In the genomic region with DNA sequence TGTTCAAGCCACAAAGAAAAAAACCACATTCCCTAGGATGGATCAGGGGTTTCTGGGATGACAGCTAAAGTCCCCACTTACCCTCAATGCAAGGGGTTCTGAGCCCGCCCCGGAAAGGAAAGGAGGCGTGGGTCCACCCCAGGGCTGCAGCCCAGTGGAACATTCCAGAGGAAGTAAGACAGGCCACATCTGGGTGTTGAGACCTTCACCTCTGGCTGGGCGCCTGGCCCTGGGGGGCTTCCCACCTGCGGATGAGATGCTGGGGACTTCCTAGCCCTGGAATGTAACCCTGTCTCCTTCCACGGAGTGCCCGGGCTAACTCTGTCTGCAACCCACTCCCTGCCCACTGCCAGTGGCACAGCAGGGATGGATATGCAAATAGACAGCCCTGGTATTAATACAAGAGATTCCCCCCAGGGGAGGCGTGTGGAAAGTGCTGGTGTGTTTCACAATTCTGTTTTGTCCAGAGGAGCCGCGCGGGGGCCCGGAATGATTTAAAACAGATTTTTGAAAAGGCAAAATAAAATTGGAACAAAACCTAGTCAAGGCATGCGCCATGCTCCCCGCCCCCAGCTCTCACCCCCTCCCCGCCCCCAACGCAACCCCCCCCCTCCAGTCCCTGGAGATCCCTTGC, we compare ENCODE assay signal across 9 mouse cellular contexts. TPM values are rescaled to one million over a fixed set of nuclear protein-coding genes. Genes with fewer than 3 reads are reported as not detected.
DNase-seq lines count a peak whose midpoint lies in the region; ATAC-seq and TF ChIP-seq lines count a peak whose summit lies in the region.
"Had no signal": no experiment of that assay in that cellular context is flagged by ENCODE, and none has a peak within 500 bp of the region (broad histone marks: within the 10 kb centered on the region; RNA-seq: fewer than 3 reads in every experiment).

No protein-coding gene starts in this region.

- TF ChIP-seq EP300 in CH12.LX (IDR thresholded peaks at IDR 0.05; ENCODE audit: low read length) = peak; percentile 71

- H3K27me3 ChIP-seq in forebrain, embryonic 10.5 days (ENCODE audit: poor library complexity, severe bottlenecking) = peaks cover 64% of the 10 kb centered on the region
- peaks cover 26% of the 10 kb centered on the region for H3K27me3 ChIP-seq in forebrain, embryonic 16.5 days (replicated peaks; ENCODE audit: control insufficient read depth, insufficient read depth, low read length)
- peaks cover 79% of the 10 kb centered on the region for H3K27me3 ChIP-seq in CH12.LX (replicated peaks)
- H3K27me3 ChIP-seq in heart, embryonic 15.5 days = peaks cover 14% of the 10 kb centered on the region
- peaks cover 31% of the 10 kb centered on the region for H3K27me3 ChIP-seq in liver, embryonic 13.5 days

- no peaks in the 10 kb centered on the region for H3K36me3 ChIP-seq in forebrain, embryonic 10.5 days (replicated peaks)
- H3K36me3 ChIP-seq in forebrain, embryonic 16.5 days (ENCODE audit: control insufficient read depth, insufficient read depth) = no peaks in the 10 kb centered on the region
- no peaks in the 10 kb centered on the region for H3K36me3 ChIP-seq in CH12.LX (replicated peaks in 1 of 2; ENCODE audit: control insufficient read depth in 1 of 2, insufficient read depth in 1 of 2, low read length in 1 of 2)
- no peaks in the 10 kb centered on the region for H3K36me3 ChIP-seq in heart, embryonic 15.5 days
- H3K36me3 ChIP-seq in liver, embryonic 13.5 days = no peaks in the 10 kb centered on the region

- H3K79me2 ChIP-seq in CH12.LX (replicated peaks; ENCODE audit: control insufficient read depth, extremely low read depth, insufficient read depth, poor library complexity, severe bottlenecking) = no peaks in the 10 kb centered on the region

- no peak overlapping the region for H3K9ac ChIP-seq in forebrain, embryonic 16.5 days (replicated peaks; ENCODE audit: low read depth, low read length)
- no peak overlapping the region for H3K9ac ChIP-seq in CH12.LX (ENCODE audit: insufficient read depth, low read depth)
- no peak overlapping the region; the same call in 1 of the 2 replicates for H3K9ac ChIP-seq in heart, embryonic 15.5 days
- H3K9ac ChIP-seq in liver, embryonic 13.5 days = peak overlapping the region; percentile 61

- H3K4me3 ChIP-seq in forebrain, embryonic 10.5 days = peak overlapping the region; percentile 65
- no peak overlapping the region for H3K4me3 ChIP-seq in forebrain, embryonic 16.5 days (replicated peaks; ENCODE audit: low read length)
- H3K4me3 ChIP-seq in CH12.LX (replicated peaks in 1 of 3; ENCODE audit: low read depth in 2 of 3, low read length in 2 of 3, poor library complexity in 1 of 3) = no peak overlapping the region
- peak overlapping the region; percentile 57 for H3K4me3 ChIP-seq in heart, embryonic 15.5 days
- H3K4me3 ChIP-seq in liver, embryonic 13.5 days (replicated peaks) = peak overlapping the region; percentile 55

- no peak for TF ChIP-seq CTCF in CH12.LX (conservative IDR thresholded peaks at IDR 0.05 in 1 of 2, IDR thresholded peaks at IDR 0.05 in 1 of 2; ENCODE audit: low read depth in 2 of 2, low read length in 2 of 2)

- H3K27ac ChIP-seq in forebrain, embryonic 10.5 days = 0 out of 2 replicates have a peak overlapping the region, but pooled peaks have one; percentile 69
- no peak overlapping the region for H3K27ac ChIP-seq in forebrain, embryonic 16.5 days (ENCODE audit: low read length)
- H3K27ac ChIP-seq in CH12.LX (ENCODE audit: insufficient read depth, low read depth) = no peak overlapping the region
- H3K27ac ChIP-seq in heart, embryonic 15.5 days = no peak overlapping the region
- H3K27ac ChIP-seq in liver, embryonic 13.5 days = no peak overlapping the region; the same call in 1 of the 2 replicates

- no peak for TF ChIP-seq POLR2A in CH12.LX (IDR thresholded peaks at IDR 0.05; ENCODE audit: low read depth, low read length)

- dilution Hi-C loops in CH12.LX (cut with MboI; ENCODE audit: extremely low pct_ligation_motif_present, extremely low pct_unique_long_range_greater_than_20kb, low sequenced_read_pairs) = no loop called here

- no peaks in the 10 kb centered on the region for H3K9me3 ChIP-seq in forebrain, embryonic 10.5 days
- no peaks in the 10 kb centered on the region for H3K9me3 ChIP-seq in forebrain, embryonic 16.5 days (ENCODE audit: control insufficient read depth, low read length)
- peaks cover 8% of the 10 kb centered on the region for H3K9me3 ChIP-seq in CH12.LX (replicated peaks; ENCODE audit: low read length)
- H3K9me3 ChIP-seq in heart, embryonic 15.5 days (replicated peaks) = no peaks in the 10 kb centered on the region
- no peaks in the 10 kb centered on the region for H3K9me3 ChIP-seq in liver, embryonic 13.5 days (replicated peaks)

- DNase-seq in forebrain, embryonic 10.5 days (ENCODE audit: extremely low spot score, low spot score) = no peak
- peak; percentile 34 for DNase-seq in CH12.LX (ENCODE audit: extremely low read depth)
- DNase-seq in liver, embryonic 13.5 days = no peak
- no peak for DNase-seq in urinary bladder, postnatal 14 days (ENCODE audit: low spot score)
- DNase-seq in layer of hippocampus, adult 8-10 months (ENCODE audit: low spot score in 2 of 2) = no peak
- DNase-seq in natural killer cell, adult 2 months (ENCODE audit: low spot score in 2 of 2) = no peak

- TF ChIP-seq RAD21 in CH12.LX (IDR thresholded peaks at IDR 0.05; ENCODE audit: low read depth, low read length) = no peak

- no peak for ATAC-seq in forebrain, embryonic 16.5 days
- ATAC-seq in heart, embryonic 15.5 days (replicated peaks; ENCODE audit: insufficient number of reproducible peaks, insufficient read depth, low FRiP score, low read depth) = no peak
- no peak for ATAC-seq in liver, embryonic 13.5 days (ENCODE audit: low read depth)

- peaks cover 36% of the 10 kb centered on the region for H3K4me1 ChIP-seq in forebrain, embryonic 10.5 days
- peaks cover 22% of the 10 kb centered on the region for H3K4me1 ChIP-seq in forebrain, embryonic 16.5 days (replicated peaks; ENCODE audit: control insufficient read depth, insufficient read depth, low read length)
- peaks cover 11 to 20% of the 10 kb centered on the region in 2 experiments for H3K4me1 ChIP-seq in CH12.LX (ENCODE audit: control insufficient read depth in 1 of 2, insufficient read depth in 2 of 2)
- peaks cover 36% of the 10 kb centered on the region for H3K4me1 ChIP-seq in heart, embryonic 15.5 days (replicated peaks)
- peaks cover 40% of the 10 kb centered on the region for H3K4me1 ChIP-seq in liver, embryonic 13.5 days (replicated peaks)

- 10% methylated on average over 16 of the region's 16 CpGs for WGBS in forebrain, embryonic 10.5 days
- 13% methylated on average over 16 of the region's 16 CpGs for WGBS in forebrain, embryonic 16.5 days
- 10% methylated on average over 16 of the region's 16 CpGs for WGBS in heart, embryonic 15.5 days
- WGBS in liver, embryonic 13.5 days (ENCODE audit: insufficient replicate concordance) = 11% methylated on average over 16 of the region's 16 CpGs

- no peak overlapping the region for H3K4me2 ChIP-seq in forebrain, embryonic 16.5 days (ENCODE audit: low read length)
- peak overlapping the region; percentile 9 for H3K4me2 ChIP-seq in CH12.LX (ENCODE audit: insufficient read depth, low read depth, poor library complexity, severe bottlenecking)
- peak overlapping the region; percentile 95 for H3K4me2 ChIP-seq in heart, embryonic 15.5 days
- peak overlapping the region; percentile 85 for H3K4me2 ChIP-seq in liver, embryonic 13.5 days

- in situ Hi-C loops in CH12.LX (cut with MboI; ENCODE audit: low pct_ligation_motif_present, low pct_unique_long_range_greater_than_20kb, low sequenced_read_pairs) = no loop called here

TF ChIP-seq in CH12.LX, 34 proteins besides CTCF, POLR2A, EP300 and RAD21:
- TF ChIP-seq MEF2A (IDR thresholded peaks at IDR 0.05; ENCODE audit: borderline replicate concordance, low read depth, low read length) (0 out of 2 replicates have a peak, but pooled peaks have one; percentile 21), POLR2AphosphoS2 (IDR thresholded peaks at IDR 0.05; ENCODE audit: low read depth, low read length) (no peak), TCF12 (IDR thresholded peaks at IDR 0.05; ENCODE audit: low read depth, low read length) (peak; percentile 57; the same call in 1 of the 2 replicates), IRF4 (IDR thresholded peaks at IDR 0.05; ENCODE audit: low read depth, low read length) (peak; percentile 29; the same call in 1 of the 2 replicates), HCFC1 (IDR thresholded peaks at IDR 0.05; ENCODE audit: low read depth, low read length) (0 out of 2 replicates have a peak, but pooled peaks have one; percentile 10), ZNF384 (IDR thresholded peaks at IDR 0.05; ENCODE audit: low read depth, low read length) (no peak), USF2 (conservative IDR thresholded peaks at IDR 0.05; ENCODE audit: low read depth, low read length) (no peak), UBTF (IDR thresholded peaks at IDR 0.05; ENCODE audit: low read depth, low read length) (no peak)

RNA-seq across cellular contexts. Expression of a gene that starts 31.7 kb away (rescaled TPM):
- polyA plus RNA-seq in forebrain, embryonic 10.5 days (2016; fragmentation: Nextera tagmentation; extraction: Ambion mirVana) = 9.3 and 10.4 TPM in 2 replicates
- polyA plus RNA-seq in forebrain, embryonic 16.5 days (2015; fragmentation: Nextera tagmentation; extraction: Ambion mirVana) = 6.1 and 6.2 TPM in 2 replicates
- total RNA-seq in CH12.LX (2012; rRNA removed) (2.1 and 2.8 TPM in 2 replicates), CH12.LX (2014; rRNA removed) (1.2 TPM in 2 replicates)
- 1.1 and 1.3 TPM in 2 replicates for polyA plus RNA-seq in CH12.LX (2012; ENCODE audit: insufficient read length, low read depth)
- 5.3 and 7.1 TPM in 2 replicates for polyA plus RNA-seq in heart, embryonic 15.5 days (2015; fragmentation: Nextera tagmentation; extraction: Ambion mirVana)
- 2.2 and 2.9 TPM in 2 replicates for polyA plus RNA-seq in liver, embryonic 13.5 days (2015; fragmentation: Nextera tagmentation; extraction: Ambion mirVana)
- 1 to 10 TPM; 3.4 to 4.5 (median 4.1) TPM for total RNA-seq in layer of hippocampus, adult 8-10 months (2022)

RNA-seq across cellular contexts. Expression of a gene that starts 38.7 kb away (rescaled TPM):
- 0.59 and 0.93 TPM in 2 replicates for polyA plus RNA-seq in forebrain, embryonic 10.5 days (2016; fragmentation: Nextera tagmentation; extraction: Ambion mirVana)
- 0.26 and 0.37 TPM in 2 replicates for polyA plus RNA-seq in forebrain, embryonic 16.5 days (2015; fragmentation: Nextera tagmentation; extraction: Ambion mirVana)
- total RNA-seq in CH12.LX (2012; rRNA removed) = 0.17 TPM in 1 of 2 replicates, not detected in the other
- total RNA-seq in CH12.LX (2014; rRNA removed) = not detected in 2 replicates
- polyA plus RNA-seq in CH12.LX (2012; ENCODE audit: insufficient read length, low read depth) = not detected in 2 replicates
- 0.93 and 1.4 TPM in 2 replicates for polyA plus RNA-seq in heart, embryonic 15.5 days (2015; fragmentation: Nextera tagmentation; extraction: Ambion mirVana)
- 1.6 TPM in 2 replicates for polyA plus RNA-seq in liver, embryonic 13.5 days (2015; fragmentation: Nextera tagmentation; extraction: Ambion mirVana)
- total RNA-seq in layer of hippocampus, adult 8-10 months (2022) = under 1 TPM; 0.14 to 0.18 (median 0.17) TPM
- total RNA-seq: hematopoietic stem cell, adult 5-6 weeks had no signal

Comparison
In these comparisons a context has a peak if more than half of its experiments do, and no peak if none do; other contexts are left out.
1. H3K4me3 ChIP-seq: peak in forebrain, embryonic 10.5 days (single experiment), heart, embryonic 15.5 days (single experiment) and liver, embryonic 13.5 days (single experiment); none in forebrain, embryonic 16.5 days (single experiment) and CH12.LX (0 of 3).